Mouse (Mus musculus) left cerebral cortex, adult 11 months (tissue): Measurements from ENCODE around the gene Rragd.
"Not testable (repeated sequence)": the region's sequence is repeated elsewhere in the genome, so short reads cannot be mapped to it uniquely, and the experiment has no call there.

Experiments
- DNase-seq: peaks from one replicate; pipeline ENCODE4 v3.0.0; 2022; ENCODE audit warnings: low spot score

The Rragd gene

DNA sequence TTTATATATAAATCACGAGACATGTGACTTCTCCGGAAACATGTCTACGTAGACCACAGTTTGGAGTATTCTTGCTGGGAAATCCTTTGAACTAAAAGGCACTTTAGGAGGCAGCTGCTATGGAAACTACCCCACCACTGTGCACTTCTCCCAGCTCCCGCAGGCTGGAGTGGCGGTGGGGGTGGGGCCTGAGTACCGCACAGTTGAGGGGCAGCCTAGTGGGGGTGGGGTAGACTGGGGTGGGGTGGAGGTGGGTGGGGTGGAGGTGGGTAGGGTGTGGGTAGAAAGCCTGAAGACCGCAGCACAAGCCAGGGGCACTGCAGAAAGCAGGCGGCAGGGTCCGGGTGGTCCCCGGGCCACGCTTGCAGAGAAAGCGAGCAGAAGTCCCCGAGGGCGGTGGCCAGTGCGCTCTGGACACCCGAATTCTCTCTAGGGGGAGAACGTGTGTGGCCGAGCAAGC is at the start of gene Rragd:
Gene Rragd, plus strand, starts transcription at position 322 of the 460 bp plus-strand sequence.
- DNase-seq, result peak; percentile 42

DNA sequence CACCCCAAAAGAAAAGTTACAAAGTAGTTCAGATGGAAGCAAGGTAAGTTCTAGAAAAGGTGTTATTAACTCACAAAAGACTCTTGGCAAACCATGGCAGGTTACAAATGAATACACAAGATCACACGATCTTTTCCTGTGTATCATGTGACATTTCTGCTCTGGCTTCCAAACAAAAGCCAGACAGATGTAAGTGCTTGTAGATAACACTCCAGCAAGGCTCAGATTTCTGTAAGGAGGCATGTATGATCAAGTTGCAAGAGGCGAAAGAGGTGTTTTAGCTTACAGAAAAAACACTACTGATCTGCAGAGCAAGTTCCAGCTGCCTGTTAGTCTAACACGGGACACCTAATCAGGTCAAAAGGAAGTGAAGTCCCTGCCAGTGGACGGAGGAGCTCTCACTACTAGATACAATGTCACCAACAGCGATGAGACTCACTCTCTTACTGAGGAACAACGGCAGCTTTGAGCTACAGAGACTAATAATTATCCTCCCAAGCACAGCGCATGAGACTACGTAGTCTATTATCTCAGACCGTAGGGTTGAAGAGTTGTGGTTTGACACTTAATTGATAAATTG is 46.0 kb upstream of the Rragd start:
- DNase-seq, result no peak

DNA sequence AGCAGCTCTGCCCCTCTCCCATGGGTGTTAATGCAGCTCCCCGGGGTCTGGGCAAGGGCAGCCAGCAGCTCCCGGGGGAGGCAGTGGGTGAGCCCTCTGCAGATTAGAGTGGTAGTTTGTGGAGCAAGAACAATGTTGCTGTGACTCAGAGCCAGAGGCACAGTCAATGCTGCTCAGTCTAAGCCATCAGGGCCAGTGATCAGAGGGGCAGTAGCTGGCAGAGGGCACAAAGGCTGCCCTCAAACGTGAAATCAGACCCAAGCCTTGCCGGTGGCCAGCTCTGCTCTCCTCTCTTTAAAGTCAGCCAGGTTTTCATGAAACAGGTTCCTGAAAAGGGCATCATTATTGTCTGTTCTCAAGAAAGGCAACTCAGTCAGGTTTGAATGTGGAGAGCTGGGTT is 43.3 kb upstream of the Rragd start:
- DNase-seq, result no peak

DNA sequence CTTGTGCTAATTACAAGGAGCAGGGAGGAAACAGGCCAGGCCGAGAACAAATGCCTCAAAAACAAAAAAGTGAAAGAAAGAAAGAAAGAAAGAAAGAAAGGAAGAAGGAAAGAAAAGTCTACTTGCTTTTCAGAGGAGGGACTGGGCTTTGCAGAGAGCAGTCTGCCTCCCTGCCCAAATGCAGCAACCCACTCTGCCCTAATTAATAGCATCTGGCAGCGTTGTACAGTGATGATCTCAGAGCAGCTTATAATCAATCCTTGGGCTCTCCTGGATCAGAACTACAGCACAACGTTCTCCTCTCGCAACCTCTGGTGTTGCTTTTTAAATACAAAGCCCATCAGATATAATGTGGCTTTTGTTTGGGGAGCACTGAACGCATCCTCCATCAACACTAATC is 42.9 kb upstream of the Rragd start:
- DNase-seq, result no peak

DNA sequence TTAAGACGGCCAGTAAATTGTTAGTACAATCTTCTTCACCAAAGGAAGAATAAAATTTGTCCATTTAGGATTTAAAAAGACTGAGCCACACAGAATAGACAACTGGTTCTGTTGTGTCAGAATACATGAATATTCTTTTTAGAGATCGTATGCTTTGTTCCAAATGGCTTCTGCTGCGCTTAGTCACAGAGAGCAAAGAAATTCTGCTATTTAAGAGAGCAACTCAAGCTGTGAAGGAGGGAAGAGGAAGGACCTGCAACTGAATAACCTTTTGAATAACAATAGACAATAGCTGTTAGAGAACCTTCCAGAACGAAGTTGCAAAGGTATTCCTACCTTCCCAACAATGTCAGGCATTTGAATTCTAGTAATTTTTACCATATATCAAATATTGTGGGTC is 41.9 kb upstream of the Rragd start:
- no peak for DNase-seq

DNA sequence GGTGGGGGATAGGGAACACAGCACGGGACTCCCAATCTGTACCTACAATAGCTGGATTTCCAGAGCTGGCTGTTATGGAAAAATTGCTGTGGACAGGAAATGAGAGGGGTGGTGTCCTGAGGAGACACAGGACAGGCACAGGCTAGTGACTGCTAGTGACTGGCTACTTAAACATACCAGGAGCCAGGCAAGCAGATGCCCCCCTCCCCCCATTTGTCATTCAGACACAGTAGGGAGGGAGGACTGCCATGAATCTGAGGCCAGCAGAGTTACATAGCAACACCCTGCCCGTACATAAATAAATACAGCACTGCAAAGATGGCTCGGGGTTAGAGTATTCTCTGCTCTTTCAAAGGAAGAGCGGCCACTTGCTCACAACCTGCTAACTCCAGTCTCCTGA is 35.2 kb upstream of the Rragd start:
- DNase-seq, result no peak

DNA sequence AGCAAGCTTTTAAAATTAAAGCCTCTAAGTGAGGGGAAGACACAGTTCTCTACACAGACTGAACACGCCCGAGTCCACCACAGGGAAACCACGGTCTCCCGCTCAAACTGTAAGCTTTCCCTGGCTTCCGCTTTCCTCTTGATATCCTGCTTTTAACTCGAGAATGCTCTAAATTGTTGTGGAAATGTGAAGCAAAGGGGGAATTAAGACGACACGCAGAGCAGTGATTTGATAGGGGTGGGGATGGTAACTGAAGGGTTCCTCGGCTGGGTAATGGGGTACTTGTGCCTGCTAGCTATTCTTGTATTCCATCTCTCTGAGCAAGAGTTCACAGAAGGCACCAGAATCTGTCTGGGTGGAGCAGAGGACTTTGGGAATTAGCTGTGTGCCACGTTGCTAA is 34.1 kb upstream of the Rragd start:
- DNase-seq, result no peak

DNA sequence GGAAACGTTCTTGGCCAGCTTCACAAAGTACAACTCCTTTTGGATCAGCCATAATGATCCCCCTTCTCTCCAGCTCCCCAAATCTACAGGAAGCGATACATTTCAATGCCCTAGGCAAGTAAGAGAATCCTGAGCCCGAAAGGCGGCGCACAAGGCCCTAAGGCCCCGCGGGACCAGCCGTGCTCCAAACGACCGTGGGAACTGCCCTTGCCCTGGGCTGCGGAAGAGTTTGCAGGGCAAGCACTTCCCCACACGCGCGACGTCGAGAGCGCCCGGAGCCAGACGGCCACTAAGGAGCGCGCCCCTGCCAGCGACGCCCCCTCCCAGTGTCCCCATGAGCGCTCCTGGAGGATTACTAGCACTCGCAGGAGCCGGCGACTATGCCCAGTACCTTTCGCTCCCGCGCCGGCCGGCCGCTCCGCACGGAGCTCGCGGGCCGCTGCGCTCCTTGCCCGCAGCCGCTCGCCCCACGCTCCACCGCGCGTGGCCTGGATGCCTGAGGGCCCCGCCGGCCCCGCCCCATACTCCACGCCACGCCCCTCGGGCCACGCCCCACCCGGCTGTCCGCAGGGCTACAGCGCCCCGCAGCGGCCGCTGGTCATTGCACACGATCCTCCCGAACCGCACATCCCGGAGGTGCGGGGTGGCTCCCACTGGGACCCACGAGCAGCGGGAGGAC is 32.3 kb upstream of the Rragd start, which contains the start of gene Ankrd6:
Gene Ankrd6, minus strand, starts transcription at position 486 of the 679 bp plus-strand sequence.
- DNase-seq, result peak; percentile 61

DNA sequence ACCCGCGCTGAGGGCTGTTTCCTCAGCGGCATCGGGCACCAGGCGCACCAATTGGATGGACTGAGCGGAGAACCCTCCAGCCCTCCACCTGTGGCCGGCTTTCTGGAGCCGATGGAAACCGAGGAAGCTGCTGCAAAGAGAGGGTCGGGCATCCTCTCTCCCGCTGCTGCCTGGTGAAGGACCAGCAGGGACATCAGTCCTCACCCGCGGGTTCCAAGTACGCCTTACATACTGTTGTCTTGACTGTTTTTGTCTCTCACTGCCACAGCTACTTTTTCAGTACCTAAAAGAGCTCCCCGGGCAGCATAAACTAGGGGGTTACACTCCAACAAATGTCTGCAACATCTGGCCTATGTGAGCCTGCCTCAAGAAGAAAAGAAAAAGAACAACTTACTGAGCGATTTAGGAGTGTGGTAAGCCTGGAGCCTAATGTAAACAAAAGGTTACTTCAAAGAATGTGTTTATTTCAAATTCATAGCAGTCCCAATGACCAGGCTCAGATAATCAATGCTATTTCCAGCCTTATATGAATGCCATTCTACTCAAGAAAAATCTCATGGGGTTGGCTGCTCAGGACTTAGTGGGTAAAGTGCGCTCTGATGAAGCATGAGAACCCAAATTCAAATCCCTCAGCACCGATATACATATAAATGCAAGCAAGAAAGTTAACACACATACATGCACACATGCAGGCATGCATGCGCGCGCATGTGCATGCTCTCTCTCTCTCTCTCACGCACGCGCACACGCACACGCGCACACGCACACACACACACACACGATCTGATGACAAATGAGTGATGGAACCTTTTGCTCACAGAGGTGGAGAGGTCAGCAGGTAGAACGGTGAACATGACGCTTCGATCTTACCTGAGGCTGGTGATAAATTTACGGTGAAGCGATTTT is 31.5 kb upstream of the Rragd start:
- no peak for DNase-seq

DNA sequence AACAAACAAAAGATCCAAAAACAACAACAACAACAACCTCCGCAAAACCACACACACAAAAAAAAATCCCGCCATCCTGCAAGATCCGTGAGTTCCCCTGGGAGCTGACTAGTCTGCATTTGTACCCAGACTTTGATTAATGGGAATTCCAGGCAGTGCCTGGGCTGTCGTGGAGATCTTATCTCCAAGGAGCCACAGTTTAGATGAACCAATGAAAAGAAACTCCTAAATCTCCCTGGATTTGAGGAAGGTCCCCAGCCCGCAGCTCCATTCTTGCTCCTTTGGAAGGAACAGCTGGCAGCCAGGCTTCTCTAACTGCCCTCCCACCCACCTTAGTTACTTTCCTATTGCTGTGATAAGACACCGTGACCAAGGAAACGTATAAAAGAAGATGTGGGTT is 30.2 kb upstream of the Rragd start:
- DNase-seq, result no peak

DNA sequence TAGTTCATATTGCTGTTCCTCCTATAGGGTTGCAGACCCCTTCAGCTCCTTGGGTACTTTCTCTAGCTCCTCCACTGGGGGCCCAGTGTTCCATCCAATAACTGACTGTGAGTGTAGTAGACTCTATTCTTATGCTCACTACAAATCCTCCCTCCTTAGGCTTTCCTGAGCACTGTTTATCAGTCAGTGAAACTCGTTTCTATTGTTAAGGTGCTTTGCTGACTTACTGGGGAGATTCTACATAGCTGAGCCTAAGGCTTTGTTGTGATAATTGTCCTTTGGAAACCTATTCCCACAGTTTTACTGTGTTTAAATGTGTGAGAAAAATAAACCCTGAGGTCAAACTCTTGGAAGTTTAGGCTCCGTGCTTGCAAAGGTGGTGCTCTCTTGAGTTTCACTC is 26.4 kb upstream of the Rragd start:
- no peak for DNase-seq

DNA sequence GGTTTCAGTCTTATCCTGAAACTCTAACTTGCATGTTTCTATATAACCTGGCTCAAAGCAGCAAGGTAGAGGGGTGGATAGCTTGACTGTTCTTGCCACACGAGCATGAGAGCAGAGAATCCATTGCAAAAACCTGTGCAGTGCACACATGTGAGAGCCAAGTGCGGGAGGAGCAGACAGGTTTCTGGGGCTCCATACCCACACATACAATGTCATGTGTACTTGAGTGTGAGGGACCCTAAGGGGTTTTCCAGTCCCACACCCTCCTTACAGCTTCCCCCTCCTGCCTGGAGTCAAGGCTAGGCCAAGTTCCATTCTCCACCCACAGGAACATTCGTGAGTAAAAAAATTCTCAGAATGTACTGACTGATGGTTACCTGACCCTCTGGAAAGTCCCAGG is 21.4 kb upstream of the Rragd start:
- DNase-seq, result no peak

DNA sequence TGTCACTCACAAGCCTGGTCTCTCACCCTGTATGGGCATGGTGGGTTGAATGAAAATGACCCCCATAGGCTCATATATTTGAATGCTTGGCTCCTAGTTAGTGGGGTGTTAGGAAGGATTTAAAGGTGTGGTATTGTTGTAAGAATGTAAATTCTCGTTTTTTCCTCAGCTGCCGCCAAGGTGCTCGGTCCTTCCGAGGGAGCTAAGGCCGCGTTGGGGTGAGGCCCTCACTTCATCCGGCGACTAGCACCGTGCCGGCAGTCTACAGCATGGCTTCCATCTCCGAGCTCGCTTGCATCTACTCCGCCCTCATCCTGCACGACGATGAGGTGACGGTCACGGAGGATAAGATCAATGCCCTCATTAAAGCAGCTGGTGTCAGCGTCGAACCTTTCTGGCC is 18.2 kb upstream of the Rragd start:
- DNase-seq, result not testable (repeated sequence)

DNA sequence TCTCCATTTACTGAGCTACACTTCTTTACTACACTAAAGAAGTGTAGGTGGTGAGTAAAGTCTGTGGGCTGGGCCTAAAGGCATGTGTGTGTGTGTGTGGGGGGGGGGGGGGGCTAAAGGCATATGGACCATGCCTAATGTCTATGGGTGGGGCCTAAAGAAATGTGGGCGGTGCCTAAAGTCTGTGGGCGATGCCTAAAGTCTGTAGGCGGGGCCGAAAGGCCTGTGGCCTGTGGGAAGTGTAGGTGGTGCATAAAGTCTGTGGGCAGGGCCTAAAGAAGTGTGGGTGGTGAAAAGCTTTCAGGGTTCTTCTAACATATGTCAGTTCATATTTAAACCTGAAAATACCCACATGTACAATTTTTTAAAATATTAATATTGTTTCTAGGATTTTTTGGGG is 5.5 kb upstream of the Rragd start:
- DNase-seq, result no peak

DNA sequence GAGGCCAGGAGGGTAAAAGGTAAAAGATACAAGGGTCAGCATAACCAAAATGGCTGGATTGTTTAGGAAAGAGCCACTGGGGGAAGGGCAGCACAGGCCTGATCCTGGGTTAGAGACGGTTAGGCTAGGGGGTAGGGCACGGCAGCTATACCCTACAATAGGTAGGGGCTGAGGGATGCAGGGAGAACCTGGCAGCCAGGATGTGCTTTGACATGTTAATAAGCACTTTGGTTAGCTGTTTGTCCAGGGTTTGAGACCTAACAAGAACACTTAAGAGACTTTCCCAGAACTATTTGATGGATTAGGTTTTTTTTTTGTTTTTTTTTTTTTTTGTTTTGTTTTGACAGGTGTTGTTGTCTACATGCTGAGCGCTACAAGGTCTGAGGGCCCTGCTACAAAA is 2.8 kb upstream of the Rragd start:
- DNase-seq, result no peak

DNA sequence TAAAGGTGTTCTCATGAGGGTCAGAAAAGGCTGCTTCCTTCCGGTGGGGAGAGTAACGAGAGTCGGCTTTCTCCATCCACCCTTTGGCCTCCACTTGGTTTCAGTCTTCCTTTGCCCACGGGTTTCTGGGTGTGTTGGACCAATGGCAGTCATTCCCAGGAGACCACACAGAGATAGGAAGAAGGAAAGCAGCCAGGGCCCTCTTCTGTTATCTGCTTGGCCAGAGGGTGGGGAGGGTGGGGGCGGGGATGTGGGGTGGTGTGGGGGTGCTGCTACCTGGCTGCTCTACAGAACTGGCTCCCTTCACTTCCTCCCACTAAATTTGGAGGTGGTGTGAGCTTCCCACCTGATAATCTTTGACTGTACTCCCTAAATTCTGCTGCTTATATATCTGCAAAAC is 1.2 kb upstream of the Rragd start:
- DNase-seq, result no peak

DNA sequence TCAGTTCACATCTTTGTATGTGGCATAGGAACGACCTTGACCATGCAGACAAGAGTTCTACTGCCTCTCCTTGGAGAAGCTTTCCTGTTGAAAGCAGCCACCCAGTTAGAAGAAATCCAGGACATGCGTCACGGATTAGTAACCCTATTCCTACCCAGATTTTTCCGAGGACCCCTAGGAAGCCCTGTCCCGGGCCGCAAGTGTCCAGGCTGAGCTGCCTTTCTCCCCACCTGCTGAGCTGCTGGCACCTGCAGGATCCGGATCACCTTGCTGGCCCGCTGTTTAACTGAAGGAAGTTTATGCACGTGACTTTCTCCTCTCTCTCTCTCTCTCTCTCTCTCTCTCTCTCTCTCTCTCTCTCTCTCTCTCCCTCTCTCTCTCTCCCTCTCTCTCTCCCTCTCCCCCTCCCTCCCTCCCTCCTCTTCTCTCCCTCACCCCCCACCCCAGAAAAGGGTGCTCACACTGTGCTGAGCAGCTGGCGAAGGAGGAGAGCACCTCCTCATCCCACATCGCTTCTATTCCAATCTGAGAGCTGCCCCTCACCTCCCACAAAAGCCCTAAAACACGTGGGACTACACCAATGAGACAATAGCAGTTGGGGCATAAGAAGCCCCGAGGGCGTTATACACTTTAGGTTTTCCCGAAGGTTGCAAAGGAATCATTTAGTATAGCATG is 659 bp upstream of the Rragd start:
- no peak for DNase-seq

DNA sequence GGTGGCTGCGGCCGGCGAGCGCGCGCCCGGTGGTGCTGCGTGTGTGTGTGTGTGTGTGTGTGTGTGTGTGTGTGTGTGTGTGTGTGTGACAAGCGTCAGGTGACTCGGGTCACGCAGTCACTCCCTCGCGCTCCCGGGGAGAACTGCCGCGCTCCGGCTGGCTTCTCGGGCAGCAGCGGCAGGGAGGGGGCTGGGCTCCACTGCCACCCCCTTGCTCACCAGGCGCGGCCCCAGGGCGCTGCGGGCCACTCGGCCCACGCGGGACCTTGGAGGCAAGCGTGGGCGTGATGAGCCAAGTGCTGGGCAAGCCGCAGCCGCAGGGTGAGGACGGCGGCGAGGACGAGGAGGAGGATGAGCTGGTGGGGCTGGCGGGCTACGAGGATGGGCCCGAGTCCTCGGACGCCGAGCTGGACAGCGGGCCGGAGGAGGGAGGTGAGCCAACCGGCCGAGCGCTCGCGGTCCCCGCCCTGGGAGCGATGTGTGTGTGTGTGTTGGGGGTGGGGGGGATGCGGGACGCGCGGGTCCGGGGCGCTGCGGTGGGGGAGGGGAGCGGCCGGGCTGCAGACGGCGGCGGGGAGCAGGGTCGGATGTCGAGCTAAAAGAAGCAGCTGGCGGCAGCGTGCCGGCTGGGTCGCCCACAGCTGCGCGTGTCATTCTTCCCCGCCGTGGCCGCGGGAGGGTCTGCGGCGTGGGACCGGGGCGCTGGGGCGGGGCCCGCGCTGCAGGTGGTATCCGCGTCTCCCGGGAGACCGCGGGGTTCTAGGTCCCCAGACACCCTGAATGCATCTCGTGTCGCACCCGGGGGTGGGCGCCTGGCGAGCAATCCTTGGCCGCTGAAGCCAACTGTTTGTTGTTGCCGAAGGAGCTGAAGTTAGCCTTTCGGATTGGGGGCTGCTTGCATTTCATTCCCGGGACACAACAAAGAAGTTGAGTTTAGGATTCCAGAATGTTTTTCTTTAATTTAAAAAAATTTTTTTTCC is 629 bp downstream of the Rragd start:
- DNase-seq, result peak; percentile 56

DNA sequence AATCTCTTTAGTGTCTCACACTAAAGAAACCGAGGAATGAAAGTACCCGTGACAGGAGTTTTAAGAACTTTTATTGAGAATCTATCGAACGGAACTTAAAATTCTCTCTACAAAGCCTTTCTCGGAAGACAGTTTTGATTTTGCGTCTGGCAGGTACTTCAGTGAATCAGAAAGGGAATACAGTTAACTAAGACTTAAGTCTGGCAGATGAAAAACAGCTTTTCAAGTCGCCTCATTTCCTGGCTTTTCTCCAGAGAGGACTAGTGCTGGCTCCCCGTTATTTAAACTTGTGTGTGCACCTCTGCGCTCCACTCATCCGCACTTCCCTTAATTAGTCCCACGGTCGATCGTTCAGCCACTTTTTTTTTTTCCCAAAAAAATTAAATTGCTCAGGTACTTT is 1.4 kb downstream of the Rragd start:
- no peak for DNase-seq

DNA sequence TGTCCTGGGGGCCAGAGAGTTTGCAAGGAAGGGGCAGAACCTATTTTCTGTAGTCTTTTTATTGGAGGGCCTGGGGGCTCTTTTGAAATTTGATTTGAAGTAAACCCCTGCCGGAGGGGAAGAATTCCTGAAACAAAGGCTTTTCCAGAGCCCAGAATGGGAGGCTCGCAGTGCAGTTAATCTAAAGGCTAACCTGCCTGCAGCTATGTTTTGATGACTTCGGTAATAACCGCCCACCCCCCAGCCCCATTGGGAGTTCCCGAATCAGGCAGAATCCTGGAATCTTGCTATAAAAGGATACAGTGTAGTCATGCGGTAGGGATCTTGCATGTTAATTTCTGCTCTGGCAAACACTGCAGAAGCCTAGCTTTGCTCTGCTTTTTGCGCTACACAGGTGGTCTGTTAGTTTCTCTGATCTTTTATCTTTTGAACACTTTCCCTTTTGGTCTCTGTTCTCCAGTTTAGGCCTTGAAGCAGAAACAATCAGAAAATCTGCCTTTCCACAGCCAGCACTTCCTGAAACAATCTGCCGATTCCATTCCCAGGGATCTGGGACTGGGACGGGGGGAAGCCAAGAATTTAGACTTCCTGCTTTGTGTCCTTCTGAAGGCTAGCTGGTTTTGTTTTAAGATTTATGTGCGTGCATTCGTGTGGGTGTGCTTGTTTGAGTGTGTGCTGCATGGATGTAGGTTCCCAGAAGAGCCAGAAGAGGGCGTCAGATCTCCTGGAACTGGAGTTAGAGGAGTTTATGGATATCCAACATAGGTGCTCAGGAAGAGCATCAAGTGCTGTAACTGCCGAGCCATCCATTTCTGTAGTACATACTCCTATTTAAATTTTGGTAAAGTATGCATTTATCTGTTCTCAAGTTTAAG is 2.2 kb downstream of the Rragd start:
- no peak for DNase-seq
